Mouse (Mus musculus): ENCODE results near the gene Txndc11.
"Not testable (repeated sequence)": the region's sequence is repeated elsewhere in the genome, so short reads cannot be mapped to it uniquely, and the experiment has no call there.

The Txndc11 gene

GRCm38 (mm10) chr16:11134348-11135344 is at the start of gene Txndc11:
TSS of gene Txndc11 (minus strand) at chr16:11134650.
- in situ Hi-C loops (cut with MboI; ENCODE audit: unreplicated experiment in 2 of 2) = no loop called here

- in situ Hi-C loops (cut with MboI; ENCODE audit: unreplicated experiment in 2 of 2) = loop anchor here (5.0 to 10.0 kb wide), 3 partner anchors 63 to 237 kb away; no protein-coding TSS in a partner anchor
Measured at GRCm38 (mm10) chr16:11177404-11177803, 43.0 kb upstream of the Txndc11 start.

DNA sequence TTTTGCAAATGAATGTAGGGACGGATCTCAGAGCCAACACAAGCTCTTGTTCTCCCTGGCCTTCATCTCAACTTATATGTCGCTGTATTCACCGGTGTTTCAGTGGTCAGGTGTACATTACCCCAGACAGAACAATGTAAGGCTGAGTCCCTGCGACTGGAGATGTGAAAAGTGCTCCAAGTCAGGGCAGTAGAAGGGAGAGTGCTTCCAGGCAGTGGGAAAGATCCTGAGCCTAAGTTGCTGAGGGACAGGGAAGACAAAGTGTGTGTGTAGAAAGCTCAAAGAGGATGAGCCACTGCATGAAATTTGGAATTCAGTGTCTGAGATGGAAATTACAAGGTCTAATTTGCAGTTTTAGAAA is 42.4 kb upstream of the Txndc11 start:
- in situ Hi-C loops (cut with MboI; ENCODE audit: unreplicated experiment in 2 of 2) = loop anchor here (5.0 to 10.0 kb wide), 3 partner anchors 62 to 238 kb away; no protein-coding TSS in a partner anchor

GRCm38 (mm10) chr16:11176208-11176883 is 41.9 kb upstream of the Txndc11 start, which contains the start of gene Zc3h7a:
TSS of gene Zc3h7a (minus strand) at chr16:11176393.
- in situ Hi-C loops (cut with MboI; ENCODE audit: unreplicated experiment in 2 of 2) = loop anchor here (5.0 to 10.0 kb wide), 3 partner anchors 62 to 238 kb away; no protein-coding TSS in a partner anchor

GRCm38 (mm10) chr16:11175489-11176207 is 41.2 kb upstream of the Txndc11 start:
- in situ Hi-C loops (cut with MboI; ENCODE audit: unreplicated experiment in 2 of 2) = loop anchor here (5.0 to 10.0 kb wide), 3 partner anchors 61 to 239 kb away; no protein-coding TSS in a partner anchor

DNA sequence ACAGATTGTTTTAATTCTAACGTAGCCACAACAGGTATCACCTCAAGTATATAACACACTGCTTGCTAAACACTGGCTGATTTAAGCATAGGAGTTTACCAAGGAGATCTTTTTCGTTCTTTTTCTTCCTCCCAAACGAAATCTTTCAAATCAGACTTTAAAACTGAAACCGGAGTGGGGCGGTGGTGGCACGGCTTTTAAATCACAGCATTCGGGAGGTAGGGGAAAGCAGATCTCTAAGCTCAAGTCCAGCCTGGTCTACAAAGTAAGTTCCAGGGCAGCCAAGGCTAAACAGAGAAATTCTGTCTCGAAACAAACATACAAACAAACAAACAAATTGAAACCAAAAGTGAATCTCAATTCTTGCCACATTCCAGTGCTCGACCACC is 40.6 kb upstream of the Txndc11 start:
- in situ Hi-C loops (cut with MboI; ENCODE audit: unreplicated experiment in 2 of 2) = loop anchor here (5.0 to 10.0 kb wide), 3 partner anchors 60 to 240 kb away; no protein-coding TSS in a partner anchor

DNA sequence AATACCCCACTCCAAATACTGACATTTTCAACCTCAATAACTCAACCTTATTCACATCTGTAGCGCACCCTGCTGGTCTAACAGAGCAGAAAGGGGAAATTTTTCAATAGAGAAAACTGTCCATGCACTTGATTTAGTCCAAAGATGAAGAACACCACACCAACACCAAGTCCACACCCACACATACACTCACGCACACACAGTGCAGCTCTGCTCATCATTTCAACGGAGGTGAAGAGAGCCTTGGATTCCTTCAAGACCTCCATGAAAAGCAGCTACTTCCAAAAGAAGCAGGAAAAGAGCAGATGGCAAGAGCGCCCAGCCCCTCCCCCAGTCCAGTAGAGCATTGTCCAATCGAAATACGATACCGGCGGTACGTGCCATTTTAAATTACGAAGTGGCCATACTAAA is 40.2 kb upstream of the Txndc11 start:
- in situ Hi-C loops (cut with MboI; ENCODE audit: unreplicated experiment in 2 of 2) = loop anchor here (5.0 to 25.0 kb wide), 5 partner anchors 60 to 612 kb away; no protein-coding TSS in a partner anchor

DNA sequence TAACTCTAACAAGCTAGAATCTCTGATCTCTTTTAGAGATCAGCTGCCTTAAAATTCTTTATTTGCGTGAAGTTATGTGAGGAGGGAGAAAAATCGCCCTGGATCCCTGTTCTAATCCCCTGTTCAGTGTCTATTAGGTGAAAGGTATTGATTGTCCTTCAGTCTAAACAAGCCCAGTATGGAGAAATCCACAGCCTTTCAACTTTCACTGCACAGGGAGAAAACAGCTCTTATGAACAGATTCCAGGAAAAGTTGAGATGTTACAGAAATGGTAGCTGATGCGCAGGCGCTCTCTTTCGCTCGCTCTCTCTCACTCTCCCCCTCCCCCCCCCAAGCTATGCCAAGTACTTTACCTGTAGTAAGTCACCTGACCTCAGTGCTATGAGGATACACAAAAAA is 37.2 kb upstream of the Txndc11 start:
- in situ Hi-C loops (cut with MboI; ENCODE audit: unreplicated experiment in 2 of 2) = loop anchor here (5.0 to 25.0 kb wide), 4 partner anchors 57 to 609 kb away; no protein-coding TSS in a partner anchor

DNA sequence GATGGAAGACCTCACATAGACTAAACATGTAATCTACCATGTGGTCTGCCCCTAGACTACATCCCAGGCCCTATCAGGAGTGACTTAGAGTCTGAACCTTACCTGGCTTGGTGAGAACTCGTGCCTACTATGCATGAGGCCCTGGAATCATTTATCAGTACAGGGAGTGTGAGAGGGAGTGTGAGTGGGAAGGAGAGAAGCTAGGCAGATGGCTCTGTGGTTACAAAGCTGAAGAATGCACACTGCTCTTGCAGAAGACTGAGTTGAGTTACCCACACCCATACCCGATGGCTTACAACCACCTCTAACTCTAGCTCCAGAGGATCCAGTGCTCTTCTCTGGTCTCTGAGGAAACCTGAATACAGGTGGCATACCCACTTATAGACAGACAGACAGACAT is 32.0 kb upstream of the Txndc11 start:
- in situ Hi-C loops (cut with MboI; ENCODE audit: unreplicated experiment in 2 of 2) = loop anchor here (10.0 to 25.0 kb wide), 2 partner anchors 72 to 604 kb away; no protein-coding TSS in a partner anchor

GRCm38 (mm10) chr16:11164695-11165255 is 30.3 kb upstream of the Txndc11 start:
- in situ Hi-C loops (cut with MboI; ENCODE audit: unreplicated experiment in 2 of 2) = loop anchor here (10.0 to 25.0 kb wide), 2 partner anchors 70 to 602 kb away; no protein-coding TSS in a partner anchor

GRCm38 (mm10) chr16:11157721-11158120 is 23.3 kb upstream of the Txndc11 start:
- in situ Hi-C loops (cut with MboI; ENCODE audit: unreplicated experiment in 2 of 2) = loop anchor here in 1 of 2 experiments (25.0 kb wide), 1 partner anchor 595 kb away; no protein-coding TSS in a partner anchor

GRCm38 (mm10) chr16:11154500-11154899 is 20.1 kb upstream of the Txndc11 start:
- in situ Hi-C loops (cut with MboI; ENCODE audit: unreplicated experiment in 2 of 2) = loop anchor here in 1 of 2 experiments (25.0 kb wide), 1 partner anchor 592 kb away; no protein-coding TSS in a partner anchor

DNA sequence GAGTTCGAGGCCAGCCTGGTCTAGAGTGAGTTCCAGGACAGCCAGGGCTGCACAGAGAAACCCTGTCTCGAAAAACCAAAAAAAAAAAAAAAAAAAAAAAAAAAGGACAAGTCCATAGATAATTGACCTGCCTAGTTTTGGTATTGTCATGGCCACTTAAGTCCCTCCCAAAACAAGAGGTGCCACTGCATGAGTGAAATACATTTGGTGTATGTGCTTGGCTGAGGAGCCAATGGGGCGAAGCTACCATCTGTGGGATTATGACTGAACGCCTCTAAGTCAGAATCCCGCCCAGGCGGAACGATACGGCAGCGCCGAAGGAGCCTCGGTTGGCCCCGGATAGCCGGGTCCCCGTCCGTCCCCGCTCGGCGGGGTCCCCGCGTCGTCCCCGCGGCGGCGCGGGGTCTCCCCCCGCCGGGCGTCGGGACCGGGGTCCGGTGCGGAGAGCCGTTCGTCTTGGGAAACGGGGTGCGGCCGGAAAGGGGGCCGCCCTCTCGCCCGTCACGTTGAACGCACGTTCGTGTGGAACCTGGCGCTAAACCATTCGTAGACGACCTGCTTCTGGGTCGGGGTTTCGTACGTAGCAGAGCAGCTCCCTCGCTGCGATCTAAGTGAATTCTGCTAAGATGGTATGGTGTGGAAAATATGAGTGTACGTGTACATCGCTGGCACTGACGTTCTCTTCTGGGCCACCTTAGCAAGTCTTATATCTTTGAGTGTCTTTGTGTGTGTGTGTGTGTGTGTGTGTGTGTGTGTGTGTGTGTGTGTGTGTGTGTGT is 9.4 kb upstream of the Txndc11 start:
- in situ Hi-C loops (cut with MboI; ENCODE audit: unreplicated experiment in 2 of 2) = not testable (repeated sequence)

DNA sequence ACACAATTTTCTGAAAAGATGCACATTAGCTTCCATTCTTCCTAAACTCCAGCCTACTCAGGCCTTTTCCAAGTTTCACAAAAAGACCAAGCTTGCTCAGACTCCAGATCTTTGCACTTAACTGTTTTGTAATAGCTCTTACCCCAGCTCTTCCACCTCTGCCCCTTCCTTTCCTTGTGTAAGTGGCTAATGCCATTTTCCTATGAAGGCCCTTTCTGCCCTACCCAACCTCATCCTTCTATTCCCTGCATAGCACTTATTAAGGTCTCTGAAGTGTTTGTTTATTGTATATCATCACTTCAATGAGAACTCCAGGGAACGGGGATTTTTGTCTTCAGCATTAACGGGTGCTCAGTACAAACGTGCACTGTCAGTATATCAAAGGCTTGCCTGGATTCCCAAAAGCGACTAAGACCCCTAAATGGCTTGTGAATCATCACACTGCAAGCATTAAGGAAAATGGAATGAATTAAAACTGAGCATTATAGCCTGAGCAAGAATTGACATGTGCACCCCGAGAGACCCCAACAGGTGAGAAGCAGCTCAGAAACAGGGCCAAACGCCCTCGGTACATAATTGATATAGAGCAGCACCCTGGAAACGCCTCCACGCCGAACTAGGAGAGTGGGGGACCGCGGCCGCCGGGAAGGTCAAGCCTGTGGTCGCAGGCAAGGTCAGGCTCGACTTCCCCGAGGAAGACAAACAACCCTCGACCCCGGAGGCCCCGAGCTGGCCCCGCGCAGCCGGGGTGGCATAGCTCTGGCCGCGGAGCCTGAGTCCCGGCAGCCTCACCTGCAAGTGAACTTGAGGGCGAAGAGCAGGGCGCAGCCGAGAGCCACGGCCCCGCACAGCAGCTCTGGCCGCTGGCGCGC is 738 bp downstream of the Txndc11 start:
- in situ Hi-C loops (cut with MboI; ENCODE audit: unreplicated experiment in 2 of 2) = no loop called here

GRCm38 (mm10) chr16:11132839-11133238 is 1.6 kb downstream of the Txndc11 start:
- in situ Hi-C loops (cut with MboI; ENCODE audit: unreplicated experiment in 2 of 2) = no loop called here

- in situ Hi-C loops (cut with MboI; ENCODE audit: unreplicated experiment in 2 of 2) = no loop called here
Measured at GRCm38 (mm10) chr16:11128301-11128700, 6.1 kb downstream of the Txndc11 start.

- in situ Hi-C loops (cut with MboI; ENCODE audit: unreplicated experiment in 2 of 2) = no loop called here
Measured at GRCm38 (mm10) chr16:11125371-11125770, 9.1 kb downstream of the Txndc11 start.

- in situ Hi-C loops (cut with MboI; ENCODE audit: unreplicated experiment in 2 of 2) = loop anchor here (25.0 kb wide), 2 partner anchors 288 to 562 kb away; no protein-coding TSS in a partner anchor
Measured at GRCm38 (mm10) chr16:11124110-11124509, 10.3 kb downstream of the Txndc11 start.

Data from v-Abl transformed pro-B cells (cell line).